Mouse (Mus musculus): ENCODE data around the gene Adh5.

DNA sequence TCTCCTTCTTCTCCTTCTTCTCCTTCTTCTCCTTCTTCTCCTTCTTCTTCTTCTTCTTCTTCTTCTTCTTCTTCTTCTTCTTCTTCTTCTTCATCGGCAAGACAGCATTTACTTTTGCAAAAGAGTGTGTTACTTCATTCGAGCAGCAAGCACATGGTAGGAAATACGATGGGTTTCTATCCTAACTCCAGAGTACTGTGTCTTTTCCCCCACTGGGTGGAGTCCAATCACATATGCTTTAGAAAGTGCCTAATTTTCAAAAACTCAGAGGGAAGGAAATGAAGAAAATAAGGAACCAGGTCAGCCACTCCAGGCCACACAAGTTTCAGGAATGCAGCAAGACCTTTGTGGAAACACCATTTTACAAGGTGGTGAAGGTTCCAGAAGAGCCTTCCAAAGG, 50.8 kb downstream of the Adh5 start:
- TF ChIP-seq CTCF (IDR thresholded peaks at IDR 0.05; ENCODE audit: control insufficient read depth, insufficient read depth, insufficient read length), result no peak
- TF ChIP-seq MAX (IDR thresholded peaks at IDR 0.05), result no peak
